ENCODE assay signal across 8 mouse cellular contexts in the genomic region with DNA sequence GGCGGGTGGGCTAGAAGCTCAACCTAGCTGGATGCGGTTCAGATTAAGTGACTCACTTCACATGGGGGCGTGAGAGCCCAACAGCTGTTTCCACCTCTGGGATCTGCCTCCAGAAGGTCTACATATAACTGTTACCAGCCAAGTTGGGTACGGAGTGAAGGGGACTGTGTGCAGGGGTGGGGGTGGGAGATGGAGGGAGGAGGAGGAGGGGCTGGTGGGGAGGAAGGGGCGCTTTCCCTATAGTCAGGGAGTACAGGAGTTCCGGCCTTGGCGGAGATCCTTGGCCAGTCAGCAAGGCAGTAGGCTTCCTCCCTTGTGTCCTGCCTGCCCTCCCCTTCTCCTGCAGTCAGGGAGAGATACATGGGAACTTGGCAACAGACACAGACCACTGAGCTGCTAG. TPM values are rescaled to one million over a fixed set of nuclear protein-coding genes. Genes with fewer than 3 reads are reported as not detected.
DNase-seq lines count a peak whose midpoint lies in the region; ATAC-seq and TF ChIP-seq lines count a peak whose summit lies in the region.

No protein-coding gene starts in this region.

- peak overlapping the region; percentile 26; the same call in 1 of the 2 replicates for H3K4me3 ChIP-seq in forebrain, embryonic 10.5 days
- H3K4me3 ChIP-seq in forebrain, embryonic 14.5 days (ENCODE audit: low read depth, low read length), result no peak overlapping the region
- no peak overlapping the region for H3K4me3 ChIP-seq in forebrain, embryonic 15.5 days
- no peak overlapping the region for H3K4me3 ChIP-seq in kidney, postnatal 0 days (replicated peaks; ENCODE audit: low read depth, low read length)
- no peak overlapping the region for H3K4me3 ChIP-seq in midbrain, postnatal 0 days (ENCODE audit: low read depth, low read length)

- WGBS in forebrain, embryonic 10.5 days, result 64% methylated on average over 7 of the region's 7 CpGs
- 79% methylated on average over 6 of the region's 7 CpGs for WGBS in forebrain, embryonic 14.5 days
- 65% methylated on average over 7 of the region's 7 CpGs for WGBS in forebrain, embryonic 15.5 days
- WGBS in kidney, postnatal 0 days, result 16% methylated on average over 7 of the region's 7 CpGs
- WGBS in midbrain, postnatal 0 days, result 19% methylated on average over 7 of the region's 7 CpGs

- peaks cover 21% of the 10 kb centered on the region for H3K4me1 ChIP-seq in forebrain, embryonic 10.5 days
- peaks cover 6% of the 10 kb centered on the region; the same call in 1 of the 2 replicates for H3K4me1 ChIP-seq in forebrain, embryonic 14.5 days (ENCODE audit: control insufficient read depth, insufficient read depth, low read length)
- peaks cover 4% of the 10 kb centered on the region for H3K4me1 ChIP-seq in forebrain, embryonic 15.5 days
- H3K4me1 ChIP-seq in kidney, postnatal 0 days (replicated peaks; ENCODE audit: insufficient read depth, low read length), result 0 out of 2 replicates have a peak, but pooled peaks cover 12% of the 10 kb centered on the region
- H3K4me1 ChIP-seq in midbrain, postnatal 0 days (ENCODE audit: insufficient read depth, low read length), result no peaks in the 10 kb centered on the region; the same call in 1 of the 2 replicates

- no peak for TF ChIP-seq CTCF in kidney, postnatal 0 days (IDR thresholded peaks at IDR 0.05; ENCODE audit: low read depth)
- TF ChIP-seq CTCF in midbrain, postnatal 0 days (IDR thresholded peaks at IDR 0.05), result no peak

- peak overlapping the region; percentile 67 for H3K27ac ChIP-seq in forebrain, embryonic 10.5 days
- no peak overlapping the region for H3K27ac ChIP-seq in forebrain, embryonic 14.5 days (ENCODE audit: low read depth, low read length)
- no peak overlapping the region for H3K27ac ChIP-seq in forebrain, embryonic 15.5 days (replicated peaks)
- H3K27ac ChIP-seq in kidney, postnatal 0 days, result peak overlapping the region; percentile 67; the same call in 1 of the 2 replicates
- no peak overlapping the region for H3K27ac ChIP-seq in midbrain, postnatal 0 days (ENCODE audit: low read depth, low read length)

- no peak for DNase-seq in forebrain, embryonic 10.5 days (ENCODE audit: extremely low spot score, low spot score)
- no peak for DNase-seq in forebrain, embryonic 14.5 days (ENCODE audit: low spot score)
- peak; percentile 75 for DNase-seq in kidney, postnatal 0 days (ENCODE audit: low spot score)
- DNase-seq in midbrain, postnatal 0 days (ENCODE audit: low spot score), result no peak
- no peak for DNase-seq in layer of hippocampus, postnatal 25 days (ENCODE audit: extremely low spot score in 1 of 2, low spot score in 1 of 2)
- DNase-seq in right cerebral cortex, postnatal 25 days, result no peak

- no peaks in the 10 kb centered on the region for H3K27me3 ChIP-seq in forebrain, embryonic 10.5 days (ENCODE audit: poor library complexity, severe bottlenecking)
- no peaks in the 10 kb centered on the region for H3K27me3 ChIP-seq in forebrain, embryonic 14.5 days (replicated peaks; ENCODE audit: control insufficient read depth, insufficient read depth, low read length)
- H3K27me3 ChIP-seq in forebrain, embryonic 15.5 days, result no peaks in the 10 kb centered on the region
- no peaks in the 10 kb centered on the region for H3K27me3 ChIP-seq in kidney, postnatal 0 days (ENCODE audit: insufficient read depth, low read length)
- H3K27me3 ChIP-seq in midbrain, postnatal 0 days (ENCODE audit: insufficient read depth, low read length), result no peaks in the 10 kb centered on the region

- H3K9ac ChIP-seq in forebrain, embryonic 14.5 days (ENCODE audit: low read length), result no peak overlapping the region
- H3K9ac ChIP-seq in forebrain, embryonic 15.5 days (replicated peaks), result no peak overlapping the region
- H3K9ac ChIP-seq in kidney, postnatal 0 days (ENCODE audit: low read depth, low read length), result no peak overlapping the region
- H3K9ac ChIP-seq in midbrain, postnatal 0 days (replicated peaks; ENCODE audit: low read length, poor library complexity, severe bottlenecking), result no peak overlapping the region

- H3K36me3 ChIP-seq in forebrain, embryonic 10.5 days (replicated peaks), result no peaks in the 10 kb centered on the region
- no peaks in the 10 kb centered on the region for H3K36me3 ChIP-seq in forebrain, embryonic 14.5 days (ENCODE audit: control insufficient read depth, insufficient read depth, low read length)
- H3K36me3 ChIP-seq in forebrain, embryonic 15.5 days, result no peaks in the 10 kb centered on the region
- H3K36me3 ChIP-seq in kidney, postnatal 0 days (ENCODE audit: insufficient read depth, low read length), result no peaks in the 10 kb centered on the region
- H3K36me3 ChIP-seq in midbrain, postnatal 0 days (ENCODE audit: insufficient read depth, low read length), result no peaks in the 10 kb centered on the region

- H3K4me2 ChIP-seq in forebrain, embryonic 14.5 days (ENCODE audit: low read length), result no peak overlapping the region; the same call in 1 of the 2 replicates
- no peak overlapping the region for H3K4me2 ChIP-seq in forebrain, embryonic 15.5 days (replicated peaks)
- peak overlapping the region; percentile 44 for H3K4me2 ChIP-seq in kidney, postnatal 0 days (ENCODE audit: low read length)
- peak overlapping the region; percentile 38; the same call in 1 of the 2 replicates for H3K4me2 ChIP-seq in midbrain, postnatal 0 days (ENCODE audit: low read depth, low read length, poor library complexity, severe bottlenecking)

- no peaks in the 10 kb centered on the region for H3K9me3 ChIP-seq in forebrain, embryonic 10.5 days
- H3K9me3 ChIP-seq in forebrain, embryonic 14.5 days (replicated peaks; ENCODE audit: control insufficient read depth, low read length), result no peaks in the 10 kb centered on the region
- no peaks in the 10 kb centered on the region for H3K9me3 ChIP-seq in forebrain, embryonic 15.5 days
- no peaks in the 10 kb centered on the region for H3K9me3 ChIP-seq in kidney, postnatal 0 days (replicated peaks; ENCODE audit: low read length)
- H3K9me3 ChIP-seq in midbrain, postnatal 0 days (ENCODE audit: low read length), result no peaks in the 10 kb centered on the region

- no peak for ATAC-seq in forebrain, embryonic 14.5 days
- peak; percentile 69; the same call in 1 of the 2 replicates for ATAC-seq in forebrain, embryonic 15.5 days (replicated peaks)
- peak; percentile 67 for ATAC-seq in kidney, postnatal 0 days (replicated peaks; ENCODE audit: low FRiP score, low read depth)
- 0 out of 2 replicates have a peak, but pooled peaks have one; percentile 19 for ATAC-seq in midbrain, postnatal 0 days (ENCODE audit: low FRiP score)
- ATAC-seq in inflammation-experienced regulatory T-cells, adult 6 months, result no peak

RNA-seq across cellular contexts. Expression of a gene that starts 35.6 kb away (rescaled TPM):
- polyA plus RNA-seq in forebrain, embryonic 10.5 days (2016; fragmentation: Nextera tagmentation; extraction: Ambion mirVana), result 843 and 904 TPM in 2 replicates
- polyA plus RNA-seq in forebrain, embryonic 14.5 days (2014; fragmentation: Nextera tagmentation; extraction: Ambion mirVana), result 691 and 743 TPM in 2 replicates
- 645 and 663 TPM in 2 replicates for polyA plus RNA-seq in forebrain, embryonic 15.5 days (2015; fragmentation: Nextera tagmentation; extraction: Ambion mirVana)
- 444 and 480 TPM in 2 replicates for polyA plus RNA-seq in kidney, postnatal 0 days (2015; fragmentation: Nextera tagmentation; extraction: Ambion mirVana)
- 116 and 122 TPM in 2 replicates for total RNA-seq in midbrain, postnatal 0 days (2014; rRNA removed)
- polyA plus RNA-seq in midbrain, postnatal 0 days (2015; fragmentation: Nextera tagmentation; extraction: Ambion mirVana), result 181 and 187 TPM in 2 replicates
- total RNA-seq in layer of hippocampus, postnatal 25 days (2021), result 100 to 1,000 TPM; 109 TPM
- polyA plus RNA-seq in inflammation-experienced regulatory T-cells, adult 6 months (2017; shearing (Covaris generic)), result 1 to 10 TPM; 1.4 to 2.3 (median 2.1) TPM

Comparison
In these comparisons a context has a peak if more than half of its experiments do, and no peak if none do; other contexts are left out.
1. H3K27ac ChIP-seq: peak in forebrain, embryonic 10.5 days (single experiment) and kidney, postnatal 0 days (single experiment); none in forebrain, embryonic 14.5 days (single experiment), forebrain, embryonic 15.5 days (single experiment) and midbrain, postnatal 0 days (single experiment).
2. ATAC-seq: peak in forebrain, embryonic 15.5 days (single experiment), kidney, postnatal 0 days (single experiment) and midbrain, postnatal 0 days (single experiment); none in forebrain, embryonic 14.5 days (single experiment) and inflammation-experienced regulatory T-cells, adult 6 months (single experiment).
3. H3K4me2 ChIP-seq: peak in kidney, postnatal 0 days (single experiment) and midbrain, postnatal 0 days (single experiment); none in forebrain, embryonic 14.5 days (single experiment) and forebrain, embryonic 15.5 days (single experiment).
4. RNA of a gene that starts 35.6 kb away (polyA plus RNA-seq): 843 to 904 TPM in forebrain, embryonic 10.5 days, 691 to 743 TPM in forebrain, embryonic 14.5 days, 645 to 663 TPM in forebrain, embryonic 15.5 days, 444 to 480 TPM in kidney, postnatal 0 days and 181 to 187 TPM in midbrain, postnatal 0 days; 1.4 to 2.3 TPM in inflammation-experienced regulatory T-cells, adult 6 months; every median in the first group is over 10 times any median in the second.